Comparison of ENCODE assay signal across 31 mouse cellular contexts in genomic region chr6:115969103-115969502, GRCm38 (mm10). TPM values are rescaled to one million over a fixed set of nuclear protein-coding genes. Genes with fewer than 3 reads are reported as not detected.
A peak's percentile ranks its signal among the peaks of the same experiment; 100 is the strongest.
DNase-seq lines count a peak whose midpoint lies in the region; ATAC-seq and TF ChIP-seq lines count a peak whose summit lies in the region.
"Had no signal": no experiment of that assay in that cellular context is flagged by ENCODE, and none has a peak within 500 bp of the region (broad histone marks: within the 10 kb centered on the region; RNA-seq: fewer than 3 reads in every experiment).

No protein-coding gene starts in this region.

- H3K27ac ChIP-seq in bone marrow, adult 2 months (ENCODE audit: control insufficient read depth, insufficient read depth, low read depth, low read length, poor library complexity), result peak overlapping the region; percentile 83
- H3K27ac ChIP-seq in embryonic facial prominence, embryonic 12.5 days, result no peak overlapping the region
- no peak overlapping the region for H3K27ac ChIP-seq in kidney, adult 2 months (ENCODE audit: insufficient read depth, low read depth, low read length)
- H3K27ac ChIP-seq: liver, embryonic 13.5 days; midbrain, embryonic 12.5 days had no signal

- peaks cover 17% of the 10 kb centered on the region for H3K4me1 ChIP-seq in bone marrow, adult 2 months (ENCODE audit: control insufficient read depth, insufficient read depth, low read length)
- H3K4me1 ChIP-seq in embryonic facial prominence, embryonic 12.5 days, result peaks cover 24% of the 10 kb centered on the region
- H3K4me1 ChIP-seq in kidney, adult 2 months (ENCODE audit: control insufficient read depth, insufficient read depth, low read length), result peaks cover 4% of the 10 kb centered on the region; the same call in 1 of the 2 replicates

- 0 out of 2 replicates have a peak overlapping the region, but pooled peaks have one; percentile 15 for H3K9ac ChIP-seq in embryonic facial prominence, embryonic 12.5 days
- H3K9ac ChIP-seq: forebrain, postnatal 0 days; liver, embryonic 13.5 days; midbrain, embryonic 12.5 days had no signal

- no peaks in the 10 kb centered on the region for H3K27me3 ChIP-seq in embryonic facial prominence, embryonic 12.5 days
- no peaks in the 10 kb centered on the region for H3K27me3 ChIP-seq in kidney, adult 2 months (replicated peaks; ENCODE audit: control insufficient read depth, insufficient read depth, low read length)
- H3K27me3 ChIP-seq: liver, embryonic 13.5 days; midbrain, embryonic 12.5 days had no signal

- peak; percentile 25; the same call in 1 of the 2 replicates for TF ChIP-seq POLR2A in bone marrow, adult 2 months (IDR thresholded peaks at IDR 0.05; ENCODE audit: borderline replicate concordance, control insufficient read depth, low read depth, low read length)
- no peak for TF ChIP-seq POLR2A in kidney, adult 2 months (IDR thresholded peaks at IDR 0.05; ENCODE audit: low read depth, low read length)

- intact Hi-C loops in gastrocnemius, postnatal 14 days (cut with DNase I; ENCODE audit: low total_unique reads), result no loop called here

- no peaks in the 10 kb centered on the region for H3K36me3 ChIP-seq in embryonic facial prominence, embryonic 12.5 days
- no peaks in the 10 kb centered on the region for H3K36me3 ChIP-seq in kidney, adult 2 months (ENCODE audit: control insufficient read depth, insufficient read depth, low read length)
- H3K36me3 ChIP-seq: midbrain, embryonic 12.5 days had no signal

- H3K9me3 ChIP-seq in embryonic facial prominence, embryonic 12.5 days, result no peaks in the 10 kb centered on the region
- H3K9me3 ChIP-seq: liver, embryonic 13.5 days; midbrain, embryonic 12.5 days had no signal

- no peak for ATAC-seq in embryonic facial prominence, embryonic 12.5 days (ENCODE audit: insufficient number of reproducible peaks, insufficient read depth, low FRiP score, low TSS enrichment)
- ATAC-seq: forebrain, postnatal 0 days had no signal

- H3K4me2 ChIP-seq in embryonic facial prominence, embryonic 12.5 days (replicated peaks), result no peak overlapping the region
- H3K4me2 ChIP-seq: heart, embryonic 11.5 days; liver, embryonic 13.5 days; midbrain, embryonic 12.5 days had no signal

- peak; percentile 67 for DNase-seq in cerebellum, adult 11-12 months
- DNase-seq in cerebellum, adult 8-10 months, result no peak
- peak; percentile 39 for DNase-seq in gastrocnemius, postnatal 14 days
- DNase-seq in gastrocnemius, adult 8-10 months (ENCODE audit: low spot score in 2 of 2), result no peak
- DNase-seq in kidney, adult 2 months, result no peak
- no peak for DNase-seq in Muller cell, postnatal 12 days (ENCODE audit: inconsistent ontology term)
- DNase-seq: adrenal gland, postnatal 36 days; forebrain, postnatal 0 days; kidney, adult 11 months; kidney, postnatal 4 days; liver, embryonic 13.5 days; lung, adult 2 months; lung, postnatal 14 days; right cerebral cortex, postnatal 14 days had no signal

- peak overlapping the region; percentile 59 for H3K4me3 ChIP-seq in bone marrow, adult 2 months (replicated peaks; ENCODE audit: control insufficient read depth, low read depth, low read length)
- no peak overlapping the region for H3K4me3 ChIP-seq in embryonic facial prominence, embryonic 12.5 days
- no peak overlapping the region for H3K4me3 ChIP-seq in kidney, adult 2 months (ENCODE audit: insufficient read depth, low read depth, low read length)
- H3K4me3 ChIP-seq: erythroblast, embryonic 14.5 days; liver, embryonic 13.5 days; midbrain, embryonic 12.5 days had no signal

- 35% methylated on average over 9 of the region's 9 CpGs for WGBS in bone marrow, adult 2 months
- 63% methylated on average over 9 of the region's 9 CpGs for WGBS in embryonic facial prominence, embryonic 12.5 days
- WGBS in kidney, adult 2 months, result 78% methylated on average over 9 of the region's 9 CpGs

- TF ChIP-seq CTCF in bone marrow, adult 2 months (IDR thresholded peaks at IDR 0.05; ENCODE audit: control insufficient read depth, insufficient read depth, low read length), result no peak
- TF ChIP-seq CTCF in kidney, adult 2 months (conservative IDR thresholded peaks at IDR 0.05; ENCODE audit: insufficient read depth, insufficient read length, low read depth, low read length), result no peak

RNA-seq across cellular contexts. Expression of gene H1foo, which starts 24.4 kb away (rescaled TPM):
- total RNA-seq in gastrocnemius, postnatal 14 days (2021), result not detected
- not detected for total RNA-seq in gastrocnemius, adult 8-10 months (2022)
- polyA plus RNA-seq in bone marrow, adult 2 months (2011; ENCODE audit: insufficient read depth, insufficient read length, low replicate concordance, missing spikeins), result not detected in 2 replicates
- not detected in 2 replicates for polyA plus RNA-seq in embryonic facial prominence, embryonic 12.5 days (2016; fragmentation: Nextera tagmentation; extraction: Ambion mirVana)
- not detected in 2 replicates for polyA plus RNA-seq in kidney, adult 2 months (2012; rRNA removed)
- total RNA-seq: adrenal gland, postnatal 36 days; common myeloid progenitor, adult 5-6 weeks; forebrain, postnatal 0 days; hematopoietic stem cell, adult 5-6 weeks; left cerebral cortex, adult 18-20 months; left cerebral cortex, postnatal 25 days; megakaryocyte, adult 5-6 weeks had no signal
- polyA plus RNA-seq: embryonic facial prominence, embryonic 11.5 days; erythroblast, embryonic 14.5 days; forebrain, postnatal 0 days; heart, embryonic 11.5 days; heart, postnatal 0 days; kidney, embryonic 16.5 days; limb, embryonic 14.5 days; liver, embryonic 13.5 days; lung, adult 2 months; midbrain, embryonic 12.5 days; neural tube, embryonic 11.5 days; testis, adult 2 months; urinary bladder, adult 2 months had no signal

RNA-seq across cellular contexts. Expression of gene Plxnd1, which starts 25.7 kb away (rescaled TPM):
- 10 to 100 TPM; 65.6 to 80.3 TPM for total RNA-seq in gastrocnemius, postnatal 14 days (2021)
- total RNA-seq in gastrocnemius, adult 8-10 months (2022), result 10 to 100 TPM; 12.9 to 25.5 (median 19.1) TPM
- 13.7 and 23.8 TPM in 2 replicates for polyA plus RNA-seq in bone marrow, adult 2 months (2011; ENCODE audit: insufficient read depth, insufficient read length, low replicate concordance, missing spikeins)
- polyA plus RNA-seq in embryonic facial prominence, embryonic 12.5 days (2016; fragmentation: Nextera tagmentation; extraction: Ambion mirVana), result 33.1 and 40.5 TPM in 2 replicates
- polyA plus RNA-seq in kidney, adult 2 months (2012; rRNA removed), result 54.2 and 60.2 TPM in 2 replicates

RNA-seq across cellular contexts. Expression of gene Rho, which starts 37.6 kb away (rescaled TPM):
- total RNA-seq in gastrocnemius, postnatal 14 days (2021), result under 1 TPM; 0.14 to 0.22 TPM
- not detected for total RNA-seq in gastrocnemius, adult 8-10 months (2022)
- not detected in 2 replicates for polyA plus RNA-seq in bone marrow, adult 2 months (2011; ENCODE audit: insufficient read depth, insufficient read length, low replicate concordance, missing spikeins)
- polyA plus RNA-seq in embryonic facial prominence, embryonic 12.5 days (2016; fragmentation: Nextera tagmentation; extraction: Ambion mirVana), result 0.17 and 0.32 TPM in 2 replicates
- 0.66 and 0.96 TPM in 2 replicates for polyA plus RNA-seq in kidney, adult 2 months (2012; rRNA removed)
- total RNA-seq: common myeloid progenitor, adult 5-6 weeks had no signal
- polyA plus RNA-seq: erythroblast, embryonic 14.5 days; forebrain, postnatal 0 days; heart, postnatal 0 days; liver, embryonic 13.5 days; midbrain, embryonic 12.5 days; neural tube, embryonic 11.5 days had no signal

Comparison
In these comparisons a context has a peak if more than half of its experiments do, and no peak if none do; other contexts are left out.
1. DNase-seq: peak in cerebellum, adult 11-12 months (single experiment) and gastrocnemius, postnatal 14 days (single experiment); none in cerebellum, adult 8-10 months (single experiment), gastrocnemius, adult 8-10 months (0 of 2), kidney, adult 2 months (single experiment) and Muller cell, postnatal 12 days (single experiment).